9 mouse cellular contexts compared by ENCODE assay signal in the genomic region with DNA sequence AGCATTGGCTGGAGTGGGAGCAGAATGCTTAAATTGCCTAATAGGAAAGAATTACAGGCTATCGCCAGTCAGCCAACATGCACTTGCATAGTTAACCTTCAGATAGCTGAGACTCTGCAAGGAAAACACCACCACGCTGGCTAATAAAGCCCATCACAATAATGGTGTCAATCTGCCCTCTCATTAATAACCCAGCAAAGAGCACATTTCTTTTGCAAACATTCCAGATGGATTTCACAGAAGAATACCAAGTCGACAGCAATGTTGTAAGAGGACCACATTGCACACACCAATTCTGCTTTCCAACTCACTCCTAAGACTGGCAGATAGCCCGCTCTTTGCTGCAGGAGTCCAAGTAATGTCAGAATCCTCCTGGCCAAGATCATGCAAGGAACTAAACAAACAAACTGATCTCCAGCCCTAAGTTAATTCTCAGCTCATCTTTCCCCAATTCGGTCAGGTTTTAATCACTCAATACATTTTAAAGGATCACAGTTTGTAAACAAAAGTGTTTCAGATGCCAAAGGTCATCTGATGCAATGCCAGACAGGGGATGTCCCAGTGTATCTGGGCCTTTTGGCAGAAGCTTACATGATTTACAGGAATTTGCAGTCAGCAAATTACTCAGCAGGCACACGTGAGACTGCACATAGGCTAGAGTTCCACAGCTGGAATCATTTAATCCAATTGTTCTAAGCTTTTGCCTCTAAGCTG.
DNase-seq lines count a peak whose midpoint lies in the region; ATAC-seq lines count a peak whose summit lies in the region.
"Had no signal": no experiment of that assay in that cellular context is flagged by ENCODE, and none has a peak within 500 bp of the region (broad histone marks: within the 10 kb centered on the region; RNA-seq: fewer than 3 reads in every experiment).

No protein-coding gene starts in this region.

- no peak overlapping the region for H3K4me2 ChIP-seq in forebrain, embryonic 11.5 days (ENCODE audit: low read depth, low read length, severe bottlenecking)
- H3K4me2 ChIP-seq in embryonic facial prominence, embryonic 13.5 days = peak overlapping the region; percentile 40
- H3K4me2 ChIP-seq in limb, embryonic 13.5 days (replicated peaks) = peak overlapping the region; percentile 41
- H3K4me2 ChIP-seq in midbrain, embryonic 16.5 days (ENCODE audit: low read length) = no peak overlapping the region; the same call in 1 of the 2 replicates
- H3K4me2 ChIP-seq: heart, embryonic 13.5 days had no signal

- no peak for DNase-seq in forebrain, embryonic 11.5 days (ENCODE audit: low spot score)
- no peak for DNase-seq in forebrain, embryonic 10.5 days (ENCODE audit: extremely low spot score, low spot score)
- DNase-seq in heart, postnatal 36 days = peak; percentile 34 to 52
- DNase-seq in right cerebral cortex, postnatal 36 days (ENCODE audit: low spot score in 2 of 2) = no peak
- DNase-seq in thymus, postnatal 0 days (ENCODE audit: low spot score) = no peak

- intact Hi-C loops in heart, postnatal 36 days (cut with DNase I) = no loop called here

- 23% methylated on average over 6 of the region's 6 CpGs for WGBS in forebrain, embryonic 11.5 days
- 30% methylated on average over 6 of the region's 6 CpGs for WGBS in forebrain, embryonic 10.5 days
- 17% methylated on average over 6 of the region's 6 CpGs for WGBS in embryonic facial prominence, embryonic 13.5 days
- WGBS in limb, embryonic 13.5 days = 23% methylated on average over 6 of the region's 6 CpGs
- 26% methylated on average over 6 of the region's 6 CpGs for WGBS in midbrain, embryonic 16.5 days

- no peaks in the 10 kb centered on the region for H3K27me3 ChIP-seq in forebrain, embryonic 11.5 days (ENCODE audit: control insufficient read depth, insufficient read depth, low read length)
- no peaks in the 10 kb centered on the region for H3K27me3 ChIP-seq in forebrain, embryonic 10.5 days (ENCODE audit: poor library complexity, severe bottlenecking)
- H3K27me3 ChIP-seq in embryonic facial prominence, embryonic 13.5 days = no peaks in the 10 kb centered on the region
- no peaks in the 10 kb centered on the region for H3K27me3 ChIP-seq in limb, embryonic 13.5 days
- no peaks in the 10 kb centered on the region for H3K27me3 ChIP-seq in midbrain, embryonic 16.5 days (ENCODE audit: control insufficient read depth, insufficient read depth, low read depth, low read length)
- H3K27me3 ChIP-seq: heart, embryonic 13.5 days had no signal

- no peak overlapping the region for H3K27ac ChIP-seq in forebrain, embryonic 11.5 days (ENCODE audit: low read depth, low read length)
- H3K27ac ChIP-seq in forebrain, embryonic 10.5 days = no peak overlapping the region
- H3K27ac ChIP-seq in embryonic facial prominence, embryonic 13.5 days = no peak overlapping the region
- no peak overlapping the region for H3K27ac ChIP-seq in limb, embryonic 13.5 days
- H3K27ac ChIP-seq in midbrain, embryonic 16.5 days (ENCODE audit: low read length) = no peak overlapping the region
- H3K27ac ChIP-seq: heart, embryonic 13.5 days had no signal

- H3K4me1 ChIP-seq in forebrain, embryonic 11.5 days (replicated peaks; ENCODE audit: control insufficient read depth, insufficient read depth, low read length) = peaks cover 4% of the 10 kb centered on the region; the same call in 1 of the 2 replicates
- peaks cover 15% of the 10 kb centered on the region for H3K4me1 ChIP-seq in forebrain, embryonic 10.5 days
- peaks cover 16% of the 10 kb centered on the region for H3K4me1 ChIP-seq in embryonic facial prominence, embryonic 13.5 days
- H3K4me1 ChIP-seq in limb, embryonic 13.5 days = peaks cover 13% of the 10 kb centered on the region
- peaks cover 11% of the 10 kb centered on the region for H3K4me1 ChIP-seq in midbrain, embryonic 16.5 days (ENCODE audit: control insufficient read depth, insufficient read depth, low read length)

- H3K36me3 ChIP-seq in forebrain, embryonic 11.5 days (ENCODE audit: control insufficient read depth, insufficient read depth, low read length) = no peaks in the 10 kb centered on the region
- no peaks in the 10 kb centered on the region for H3K36me3 ChIP-seq in forebrain, embryonic 10.5 days (replicated peaks)
- no peaks in the 10 kb centered on the region for H3K36me3 ChIP-seq in embryonic facial prominence, embryonic 13.5 days
- H3K36me3 ChIP-seq in limb, embryonic 13.5 days = no peaks in the 10 kb centered on the region
- H3K36me3 ChIP-seq in midbrain, embryonic 16.5 days (ENCODE audit: control insufficient read depth, insufficient read depth, low read length) = no peaks in the 10 kb centered on the region
- H3K36me3 ChIP-seq: heart, embryonic 13.5 days had no signal

- peak; percentile 25 for ATAC-seq in forebrain, embryonic 11.5 days (replicated peaks; ENCODE audit: low FRiP score)
- no peak for ATAC-seq in embryonic facial prominence, embryonic 13.5 days (ENCODE audit: insufficient number of reproducible peaks, insufficient read depth, low FRiP score, low TSS enrichment, low read depth)
- peak; percentile 73 for ATAC-seq in limb, embryonic 13.5 days (ENCODE audit: low FRiP score, low read depth)
- ATAC-seq in midbrain, embryonic 16.5 days = peak; percentile 57

- no peak overlapping the region for H3K4me3 ChIP-seq in forebrain, embryonic 11.5 days (ENCODE audit: low read depth, low read length)
- no peak overlapping the region for H3K4me3 ChIP-seq in forebrain, embryonic 10.5 days
- H3K4me3 ChIP-seq in embryonic facial prominence, embryonic 13.5 days = no peak overlapping the region
- H3K4me3 ChIP-seq in limb, embryonic 13.5 days = no peak overlapping the region
- no peak overlapping the region for H3K4me3 ChIP-seq in midbrain, embryonic 16.5 days (ENCODE audit: low read depth, low read length)
- H3K4me3 ChIP-seq: heart, embryonic 13.5 days had no signal

- no peak overlapping the region for H3K9ac ChIP-seq in forebrain, embryonic 11.5 days (ENCODE audit: low read length)
- no peak overlapping the region for H3K9ac ChIP-seq in embryonic facial prominence, embryonic 13.5 days
- no peak overlapping the region for H3K9ac ChIP-seq in limb, embryonic 13.5 days
- H3K9ac ChIP-seq in midbrain, embryonic 16.5 days (ENCODE audit: low read depth, low read length) = no peak overlapping the region
- H3K9ac ChIP-seq: heart, embryonic 13.5 days had no signal

- no peaks in the 10 kb centered on the region for H3K9me3 ChIP-seq in forebrain, embryonic 11.5 days (ENCODE audit: control insufficient read depth, low read length)
- H3K9me3 ChIP-seq in forebrain, embryonic 10.5 days = no peaks in the 10 kb centered on the region
- no peaks in the 10 kb centered on the region for H3K9me3 ChIP-seq in embryonic facial prominence, embryonic 13.5 days
- H3K9me3 ChIP-seq in limb, embryonic 13.5 days = no peaks in the 10 kb centered on the region
- no peaks in the 10 kb centered on the region for H3K9me3 ChIP-seq in midbrain, embryonic 16.5 days (replicated peaks; ENCODE audit: control insufficient read depth, low read length, poor library complexity, severe bottlenecking)
- H3K9me3 ChIP-seq: heart, embryonic 13.5 days had no signal

Comparison
In these comparisons a context has a peak if more than half of its experiments do, and no peak if none do; other contexts are left out.
1. DNase-seq: peak in heart, postnatal 36 days (2 of 2); none in forebrain, embryonic 11.5 days (single experiment), forebrain, embryonic 10.5 days (single experiment), right cerebral cortex, postnatal 36 days (0 of 2) and thymus, postnatal 0 days (single experiment).
2. H3K4me2 ChIP-seq: peak in embryonic facial prominence, embryonic 13.5 days (single experiment) and limb, embryonic 13.5 days (single experiment); none in forebrain, embryonic 11.5 days (single experiment) and midbrain, embryonic 16.5 days (single experiment).